Mouse (Mus musculus) limb, embryonic 14.5 days (tissue): Measurements from ENCODE around the gene Nmt2. TPM values are rescaled to one million over a fixed set of nuclear protein-coding genes. Genes with fewer than 3 reads are reported as not detected.

Source experiments
- ATAC-seq: fragments of 200-750 bp; cut with Nextera tagmentation; 2 replicates; pipeline ENCODE4 v1.8.0; 2017; ENCODE audit warnings: low read depth, moderate number of reproducible peaks, moderate TSS enrichment; ENCODE audit not compliant: low FRiP score
- DNase-seq: peaks from one replicate; pipeline ENCODE4 v3.0.0-alpha.2; 2015; ENCODE audit warnings: low spot score
- H3K27ac ChIP-seq: fragments of 300-500 bp; sonication (generic); replicated peaks from 2 replicates; pipeline ENCODE4 v1.5.1; 2014; ENCODE audit warnings: low read depth, mild to moderate bottlenecking, low read length, moderate library complexity, mixed read lengths
- H3K27me3 ChIP-seq: fragments of 300-500 bp; sonication (generic); 2 replicates; pipeline ENCODE4 v1.6.1; 2014; ENCODE audit warnings: low read length, mixed read lengths; ENCODE audit not compliant: control insufficient read depth, insufficient read depth
- H3K36me3 ChIP-seq: fragments of 300-500 bp; sonication (generic); 2 replicates; pipeline ENCODE4 v1.6.1; 2014; ENCODE audit warnings: mild to moderate bottlenecking, low read length, moderate library complexity, mixed read lengths; ENCODE audit not compliant: control insufficient read depth, insufficient read depth
- H3K4me1 ChIP-seq: fragments of 300-500 bp; sonication (generic); 2 replicates; pipeline ENCODE4 v1.6.1; 2014; ENCODE audit warnings: antibody characterized with exemption, low read length, mixed read lengths; ENCODE audit not compliant: control insufficient read depth, insufficient read depth
- H3K4me2 ChIP-seq: fragments of 300-500 bp; sonication (generic); replicated peaks from 2 replicates; pipeline ENCODE4 v1.6.1; 2014; ENCODE audit warnings: low read depth, mild to moderate bottlenecking, low read length, moderate library complexity; ENCODE audit not compliant: severe bottlenecking
- H3K4me3 ChIP-seq: fragments of 300-500 bp; sonication (generic); replicated peaks from 2 replicates; pipeline ENCODE4 v1.5.1; 2014; ENCODE audit warnings: low read length
- H3K9ac ChIP-seq: fragments of 300-500 bp; sonication (generic); 2 replicates; pipeline ENCODE4 v1.6.1; 2014; ENCODE audit warnings: mild to moderate bottlenecking, low read depth, low read length, moderate library complexity; ENCODE audit not compliant: severe bottlenecking
- H3K9me3 ChIP-seq: fragments of 300-500 bp; sonication (generic); 2 replicates; pipeline ENCODE4 v1.6.1; 2016; ENCODE audit warnings: low read length; ENCODE audit not compliant: control insufficient read depth
- POLR2A ChIP-seq: fragments of 200-500 bp; IDR thresholded peaks from 2 replicates; pipeline ENCODE4 v1.8.0; 2012; ENCODE audit warnings: inconsistent platforms, mild to moderate bottlenecking, moderate library complexity, borderline replicate concordance; ENCODE audit not compliant: insufficient read depth, insufficient read length; ENCODE audit errors: extremely low read depth
- WGBS: fragments of 180-500 bp; shearing (Covaris S2); extraction: QIAGEN DNeasy Blood & Tissue Kit; methylation state at CpG from one replicate; pipeline ENCODE4 v1.1.7; 2014; 5-methylcytosine and 5-hydroxymethylcytosine counted together
- polyA plus RNA-seq, 2 experiments: library from polyadenylated mRNA; depleted of rRNA in 1 of 2; stranded (reverse) in 1 of 2; unstranded in 1 of 2; fragments of >200 nt; fragmentation: Nextera tagmentation in 1 of 2; extraction: Ambion mirVana in 1 of 2; gene quantifications; 2 replicates each; pipeline versions ENCODE4 v1.2.1 to v1.2.3; 2012 to 2014

Nmt2 gene
- polyA plus RNA-seq, 2 experiments, result 15.4 to 33.7 TPM

- H3K4me2 ChIP-seq, result no peak overlapping the region
- WGBS, result 73% methylated on average over 1 of the region's 1 CpGs
- H3K27ac ChIP-seq, result no peak overlapping the region
- DNase-seq (no peak), ATAC-seq (no peak)
- H3K27me3 ChIP-seq, result no peaks in the 10 kb centered on the region
- H3K4me1 ChIP-seq, result no peaks in the 10 kb centered on the region
- no peak overlapping the region for H3K9ac ChIP-seq
- TF ChIP-seq POLR2A, result no peak
- H3K4me3 ChIP-seq, result no peak overlapping the region
- no peaks in the 10 kb centered on the region for H3K9me3 ChIP-seq
- H3K36me3 ChIP-seq, result no peaks in the 10 kb centered on the region
Observed at GRCm38 (mm10) chr2:3292170-3292569, 8.2 kb downstream of the Nmt2 start.

DNA sequence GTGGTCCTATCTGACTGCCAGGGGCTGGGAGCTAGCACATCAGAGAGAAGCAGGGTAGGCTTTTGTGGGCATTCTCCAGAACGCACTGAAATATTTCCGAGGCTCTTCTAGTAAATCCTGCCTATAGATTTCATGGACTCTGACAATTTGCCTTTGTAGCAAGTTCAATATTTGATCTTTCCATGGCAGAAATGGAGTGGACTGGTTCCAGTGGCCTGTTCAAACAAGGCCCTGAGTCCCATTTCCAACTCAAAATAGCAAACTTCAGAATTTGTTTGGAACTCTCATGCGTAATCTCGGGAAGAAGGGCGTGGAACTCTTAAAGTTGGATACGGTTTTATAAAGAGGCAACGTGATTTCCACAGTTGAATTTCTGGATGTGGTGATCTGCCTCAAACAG, 11.8 kb downstream of the Nmt2 start:
- 90% methylated on average over 7 of the region's 7 CpGs for WGBS
- H3K9ac ChIP-seq, result no peak overlapping the region
- no peak for DNase-seq
- no peaks in the 10 kb centered on the region for H3K4me1 ChIP-seq
- H3K4me2 ChIP-seq, result no peak overlapping the region
- H3K4me3 ChIP-seq, result no peak overlapping the region
- no peak for TF ChIP-seq POLR2A
- H3K36me3 ChIP-seq, result no peaks in the 10 kb centered on the region
- H3K9me3 ChIP-seq, result no peaks in the 10 kb centered on the region
- H3K27ac ChIP-seq, result no peak overlapping the region
- H3K27me3 ChIP-seq, result no peaks in the 10 kb centered on the region
- no peak for ATAC-seq

DNA sequence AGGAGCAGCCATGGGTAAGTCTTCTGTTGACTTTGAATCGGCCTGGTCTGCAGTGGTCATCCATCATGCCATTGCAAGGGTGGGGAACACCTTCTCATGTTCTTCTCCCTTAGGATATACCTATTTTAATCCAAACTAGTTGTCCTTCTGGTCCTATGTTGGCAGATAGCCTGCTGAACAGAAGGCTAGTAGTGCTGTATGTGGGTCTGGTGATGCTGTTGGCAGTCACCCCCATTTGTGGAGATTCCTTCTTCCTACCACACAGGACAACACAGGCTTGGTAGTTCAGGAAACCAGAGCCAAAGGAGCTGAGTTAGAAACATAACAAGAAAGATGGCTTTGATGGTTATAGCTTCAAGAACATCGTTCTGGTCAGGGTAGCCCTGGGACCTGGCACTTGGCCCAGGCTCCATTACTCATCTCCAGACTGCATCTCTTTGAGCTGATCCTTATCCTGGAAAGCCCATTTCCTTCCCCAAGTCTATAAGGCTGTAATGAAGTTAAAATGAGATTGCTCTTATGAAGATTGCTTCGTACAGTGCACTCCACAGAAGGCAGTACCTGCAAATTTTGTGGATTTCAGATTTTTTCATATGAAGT, 21.5 kb downstream of the Nmt2 start:
- ATAC-seq, result no peak
- H3K4me1 ChIP-seq, result no peaks in the 10 kb centered on the region
- no peak overlapping the region for H3K4me3 ChIP-seq
- WGBS, result 60% methylated on average over 3 of the region's 3 CpGs
- TF ChIP-seq POLR2A, result no peak
- H3K4me2 ChIP-seq, result no peak overlapping the region
- H3K27me3 ChIP-seq, result no peaks in the 10 kb centered on the region
- no peak overlapping the region for H3K27ac ChIP-seq
- no peaks in the 10 kb centered on the region for H3K9me3 ChIP-seq
- DNase-seq, result no peak
- H3K36me3 ChIP-seq, result peaks cover 8% of the 10 kb centered on the region
- H3K9ac ChIP-seq, result no peak overlapping the region

GRCm38 (mm10) chr2:3323132-3323531, 39.1 kb downstream of the Nmt2 start:
- Histone ChIP-seq H3K36me3 (peaks cover 55% of the 10 kb centered on the region), H3K4me1 (no peaks in the 10 kb centered on the region), H3K27ac (no peak overlapping the region), H3K4me3 (no peak overlapping the region), H3K9ac (no peak overlapping the region), H3K27me3 (no peaks in the 10 kb centered on the region), H3K9me3 (no peaks in the 10 kb centered on the region; the same call in 1 of the 2 replicates), H3K4me2 (no peak overlapping the region)
- WGBS, result 78% methylated on average over 2 of the region's 2 CpGs
- no peak for TF ChIP-seq POLR2A
- ATAC-seq (no peak), DNase-seq (no peak)

DNA sequence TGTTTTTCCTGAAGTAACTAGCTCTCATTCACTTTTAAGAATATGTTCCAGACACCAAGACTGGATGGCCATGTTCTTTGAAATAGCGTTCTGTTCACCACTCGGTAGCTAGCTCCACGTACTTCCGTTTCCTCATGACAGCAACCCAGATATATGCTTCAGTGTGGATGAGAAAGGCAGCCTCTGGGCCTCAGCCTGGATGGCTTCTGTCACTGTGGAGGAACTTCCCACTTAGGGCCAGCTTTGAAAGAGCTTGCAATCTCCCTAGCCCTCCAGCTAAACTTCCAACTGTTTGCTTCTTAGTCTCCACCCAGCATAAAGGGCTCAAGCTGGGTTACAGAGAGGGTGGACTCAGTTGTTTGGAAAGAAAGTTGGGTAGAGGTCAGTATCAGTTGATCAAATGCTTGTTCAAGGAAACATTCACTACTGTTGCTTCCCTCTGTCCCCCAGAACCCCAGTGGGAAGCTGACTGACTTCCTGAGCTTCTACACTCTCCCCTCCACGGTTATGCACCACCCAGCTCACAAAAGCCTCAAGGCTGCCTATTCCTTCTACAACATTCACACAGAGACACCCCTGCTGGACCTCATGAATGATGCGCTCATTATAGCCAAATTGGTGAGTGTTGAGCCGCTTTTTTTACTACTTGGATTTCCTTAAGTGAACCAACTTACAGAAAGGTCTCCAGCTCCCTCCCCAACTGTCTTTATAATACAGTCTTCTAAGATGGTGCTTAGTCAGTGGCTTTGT, 40.5 kb downstream of the Nmt2 start:
- Histone ChIP-seq H3K4me1 (no peaks in the 10 kb centered on the region), H3K4me3 (no peak overlapping the region), H3K27me3 (no peaks in the 10 kb centered on the region), H3K9me3 (no peaks in the 10 kb centered on the region; the same call in 1 of the 2 replicates), H3K4me2 (no peak overlapping the region), H3K27ac (no peak overlapping the region), H3K9ac (no peak overlapping the region), H3K36me3 (peaks cover 61% of the 10 kb centered on the region)
- ATAC-seq (no peak), DNase-seq (no peak)
- WGBS, result 90% methylated on average over 7 of the region's 7 CpGs
- no peak for TF ChIP-seq POLR2A

GRCm38 (mm10) chr2:3326547-3326946, 42.5 kb downstream of the Nmt2 start:
- Histone ChIP-seq H3K9ac (no peak overlapping the region), H3K4me1 (0 out of 2 replicates have a peak, but pooled peaks cover 3% of the 10 kb centered on the region), H3K4me3 (no peak overlapping the region), H3K4me2 (no peak overlapping the region), H3K27ac (no peak overlapping the region), H3K27me3 (no peaks in the 10 kb centered on the region), H3K9me3 (no peaks in the 10 kb centered on the region; the same call in 1 of the 2 replicates), H3K36me3 (peaks cover 61% of the 10 kb centered on the region)
- ATAC-seq (no peak), DNase-seq (no peak)
- TF ChIP-seq POLR2A, result no peak
- WGBS, result 81% methylated on average over 1 of the region's 1 CpGs
